Mouse (Mus musculus): ENCODE data around the gene Larp6.

GRCm38 (mm10) chr9:60746561-60746960 lies 33.8 kb downstream of the Larp6 start:
- TF ChIP-seq CTCF (IDR thresholded peaks at IDR 0.05; ENCODE audit: insufficient read depth, low read length) (no peak), POLR2A (IDR thresholded peaks at IDR 0.05; ENCODE audit: borderline replicate concordance, extremely low read depth, low read depth, low read length) (no peak)

Measured in lung, adult 2 months (tissue).